Mouse (Mus musculus) T-helper 1 cell (primary cell): ENCODE measurements around the gene Glis3.

Source experiments
- in situ Hi-C: fragments of 300-600 bp; cut with MboI, MseI; formaldehyde crosslinking; loops from one replicate; pipeline ENCODE4 v1.15.1; 2025; ENCODE audit warnings: high pct_unique_total_duplicates

Gene Glis3

GRCm38 (mm10) chr19:28679776-28680391, at the start of gene Glis3:
Gene Glis3 (minus strand): TSS chr19:28680077.
- in situ Hi-C loops = no loop called here

- in situ Hi-C loops = loop anchor here (10.0 kb wide), 1 partner anchor 182 kb away; no protein-coding TSS in a partner anchor
Measured at GRCm38 (mm10) chr19:28726161-28726880, 46.4 kb upstream of the Glis3 start.

- in situ Hi-C loops = loop anchor here (10.0 kb wide), 1 partner anchor 180 kb away; no protein-coding TSS in a partner anchor
Measured at GRCm38 (mm10) chr19:28724641-28725040, 44.8 kb upstream of the Glis3 start.

- in situ Hi-C loops = loop anchor here (10.0 kb wide), 1 partner anchor 178 kb away; no protein-coding TSS in a partner anchor
Measured at GRCm38 (mm10) chr19:28722626-28723025, 42.7 kb upstream of the Glis3 start.

- in situ Hi-C loops = loop anchor here (10.0 kb wide), 1 partner anchor 177 kb away; no protein-coding TSS in a partner anchor
Measured at GRCm38 (mm10) chr19:28721834-28722233, 42.0 kb upstream of the Glis3 start.

- in situ Hi-C loops = loop anchor here (10.0 kb wide), 1 partner anchor 175 kb away; no protein-coding TSS in a partner anchor
Measured at GRCm38 (mm10) chr19:28720016-28720415, 40.1 kb upstream of the Glis3 start.

GRCm38 (mm10) chr19:28714674-28715073, 34.8 kb upstream of the Glis3 start:
- in situ Hi-C loops = no loop called here

- in situ Hi-C loops = no loop called here
Measured at GRCm38 (mm10) chr19:28697718-28698117, 17.8 kb upstream of the Glis3 start.

GRCm38 (mm10) chr19:28686398-28686797, 6.5 kb upstream of the Glis3 start:
- in situ Hi-C loops = no loop called here

- in situ Hi-C loops = no loop called here
Measured at GRCm38 (mm10) chr19:28685484-28685883, 5.6 kb upstream of the Glis3 start.

- in situ Hi-C loops = no loop called here
Measured at GRCm38 (mm10) chr19:28684347-28684746, 4.5 kb upstream of the Glis3 start.

- in situ Hi-C loops = no loop called here
Measured at GRCm38 (mm10) chr19:28683346-28683745, 3.5 kb upstream of the Glis3 start.

GRCm38 (mm10) chr19:28679291-28679775, 544 bp downstream of the Glis3 start:
- in situ Hi-C loops = no loop called here

GRCm38 (mm10) chr19:28678646-28679270, 1.1 kb downstream of the Glis3 start:
- in situ Hi-C loops = no loop called here

- in situ Hi-C loops = no loop called here
Measured at GRCm38 (mm10) chr19:28677728-28678438, 2.0 kb downstream of the Glis3 start.

- in situ Hi-C loops = no loop called here
Measured at GRCm38 (mm10) chr19:28677045-28677727, 2.7 kb downstream of the Glis3 start.

GRCm38 (mm10) chr19:28663781-28664180, 16.1 kb downstream of the Glis3 start:
- in situ Hi-C loops = no loop called here

- in situ Hi-C loops = no loop called here
Measured at GRCm38 (mm10) chr19:28663148-28663547, 16.7 kb downstream of the Glis3 start.

- in situ Hi-C loops = no loop called here
Measured at GRCm38 (mm10) chr19:28662474-28662873, 17.4 kb downstream of the Glis3 start.

GRCm38 (mm10) chr19:28660912-28661311, 19.0 kb downstream of the Glis3 start:
- in situ Hi-C loops = no loop called here

- in situ Hi-C loops = no loop called here
Measured at GRCm38 (mm10) chr19:28657686-28658195, 22.1 kb downstream of the Glis3 start.
